Mouse (Mus musculus): Measurements from ENCODE around the gene Gm5916.

The Gm5916 gene

GRCm38 (mm10) chr9:36128679-36129078 is at the start of gene Gm5916:
Gene Gm5916, minus strand, starts transcription at chr9:36128779.
- DNase-seq: no peak
